Mouse (Mus musculus): Measurements from ENCODE around the gene Ninl. TPM values are rescaled to one million over a fixed set of nuclear protein-coding genes. Genes with fewer than 3 reads are reported as not detected.

Gene Ninl
- polyA plus RNA-seq (2015; fragmentation: Nextera tagmentation; extraction: Ambion mirVana): 0.65 and 0.94 TPM in 2 replicates

GRCm38 (mm10) chr2:151039232-151039695, at the start of gene Ninl, which contains the start of gene Nanp:
TSS of gene Ninl (minus strand) at chr2:151039382.
TSS of gene Nanp (minus strand) at chr2:151039398.

GRCm38 (mm10) chr2:150904936-150905450, 134.2 kb downstream of the Ninl start, which contains the start of gene Gins1:
TSS of gene Gins1 (plus strand) at chr2:150905400.

GRCm38 (mm10) chr2:150904272-150904935, 134.8 kb downstream of the Ninl start, which contains the start of gene Abhd12:
TSS of gene Abhd12 (minus strand) at chr2:150904741.

Other genes with a start within 250 kb of the Ninl start
- gene Abhd12, start 134.6 kb downstream of the Ninl start, polyA plus RNA-seq (2015; fragmentation: Nextera tagmentation; extraction: Ambion mirVana): 29.2 and 41.6 TPM in 2 replicates
- 6.6 and 7.6 TPM in 2 replicates for gene Gins1, start 134.0 kb downstream of the Ninl start, polyA plus RNA-seq (2015; fragmentation: Nextera tagmentation; extraction: Ambion mirVana)
- gene Nanp, start within 50 bp of the Ninl start, polyA plus RNA-seq (2015; fragmentation: Nextera tagmentation; extraction: Ambion mirVana): 21.3 TPM in 2 replicates
- not detected in 2 replicates for gene Gm14151, start 53.0 kb upstream of the Ninl start, polyA plus RNA-seq (2015; fragmentation: Nextera tagmentation; extraction: Ambion mirVana)
- not detected in 2 replicates for gene Gm14147, start 58.9 kb upstream of the Ninl start, polyA plus RNA-seq (2015; fragmentation: Nextera tagmentation; extraction: Ambion mirVana)